Mouse (Mus musculus) hindlimb bud, embryonic 11.5 days (tissue): ENCODE results near the gene Pcbp3.
"Not testable (repeated sequence)": the region's sequence is repeated elsewhere in the genome, so short reads cannot be mapped to it uniquely, and the experiment has no call there.

Experiments used
- DNase-seq: peaks from one replicate; pipeline ENCODE4 v3.0.0-alpha.2; 2012; ENCODE audit warnings: low read depth, low spot score; ENCODE audit errors: extremely low spot score

Pcbp3 gene

GRCm38 (mm10) chr10:76961790-76962489 lies at the start of gene Pcbp3:
TSS of gene Pcbp3 (minus strand) at chr10:76961887.
- peak; percentile 93 for DNase-seq

GRCm38 (mm10) chr10:77008698-77009097 lies 47.0 kb upstream of the Pcbp3 start:
- DNase-seq: no peak

GRCm38 (mm10) chr10:77008109-77008561 lies 46.4 kb upstream of the Pcbp3 start:
- no peak for DNase-seq

- DNase-seq: no peak
Measured at GRCm38 (mm10) chr10:77007433-77008108, 45.9 kb upstream of the Pcbp3 start.

- no peak for DNase-seq
Measured at GRCm38 (mm10) chr10:77004936-77005335, 43.2 kb upstream of the Pcbp3 start.

GRCm38 (mm10) chr10:76997759-76998513 lies 36.2 kb upstream of the Pcbp3 start:
- DNase-seq: no peak

- no peak for DNase-seq
Measured at GRCm38 (mm10) chr10:76992456-76992855, 30.8 kb upstream of the Pcbp3 start.

- no peak for DNase-seq
Measured at GRCm38 (mm10) chr10:76988586-76988985, 26.9 kb upstream of the Pcbp3 start.

GRCm38 (mm10) chr10:76978042-76978441 lies 16.4 kb upstream of the Pcbp3 start:
- DNase-seq: no peak

GRCm38 (mm10) chr10:76976699-76977098 lies 15.0 kb upstream of the Pcbp3 start:
- DNase-seq: no peak

- DNase-seq: no peak
Measured at GRCm38 (mm10) chr10:76973797-76974436, 12.2 kb upstream of the Pcbp3 start.

GRCm38 (mm10) chr10:76972318-76972717 lies 10.6 kb upstream of the Pcbp3 start:
- DNase-seq: not testable (repeated sequence)

GRCm38 (mm10) chr10:76970974-76971373 lies 9.3 kb upstream of the Pcbp3 start:
- no peak for DNase-seq

GRCm38 (mm10) chr10:76964436-76964835 lies 2.7 kb upstream of the Pcbp3 start:
- no peak for DNase-seq

- DNase-seq: no peak
Measured at GRCm38 (mm10) chr10:76963997-76964396, 2.3 kb upstream of the Pcbp3 start.

GRCm38 (mm10) chr10:76961156-76961555 lies 531 bp downstream of the Pcbp3 start:
- no peak for DNase-seq

- DNase-seq: no peak
Measured at GRCm38 (mm10) chr10:76958201-76958600, 3.5 kb downstream of the Pcbp3 start.

GRCm38 (mm10) chr10:76956200-76956599 lies 5.5 kb downstream of the Pcbp3 start:
- DNase-seq: no peak

GRCm38 (mm10) chr10:76941038-76941437 lies 20.6 kb downstream of the Pcbp3 start:
- DNase-seq: no peak

GRCm38 (mm10) chr10:76936827-76937226 lies 24.9 kb downstream of the Pcbp3 start:
- DNase-seq: no peak

- no peak for DNase-seq
Measured at GRCm38 (mm10) chr10:76934805-76935204, 26.9 kb downstream of the Pcbp3 start.
